Mouse (Mus musculus) lung, postnatal 0 days (tissue): ENCODE measurements around the gene Pld5.

Source experiments
- CTCF ChIP-seq: IDR thresholded peaks from 2 replicates; pipeline ENCODE4 v1.5.1; 2016; ENCODE audit warnings: antibody characterized with exemption, mild to moderate bottlenecking
- EP300 ChIP-seq: IDR thresholded peaks from 2 replicates; pipeline ENCODE4 v1.6.1; 2016; ENCODE audit warnings: antibody characterized with exemption, mild to moderate bottlenecking, control low read depth

- TF ChIP-seq CTCF (no peak), EP300 (no peak)
These were observed 151.3 kb downstream of the Pld5 start for GRCm38 (mm10) chr1:176123781-176124180.
